Mouse (Mus musculus): Measurements from ENCODE around the gene Tff3. TPM values are rescaled to one million over a fixed set of nuclear protein-coding genes. Genes with fewer than 3 reads are reported as not detected.

The Tff3 gene
- not detected for polyA plus RNA-seq (2014; fragmentation: Illumina TruSeq; extraction: RNeasy Lipid Tissue Mini Kit (QIAGEN cat#74804); ENCODE audit: insufficient read depth, low read depth, low replicate concordance)

GRCm38 (mm10) chr17:31129452-31129851, at the start of gene Tff3:
Gene Tff3 (minus strand): TSS chr17:31129646.

GRCm38 (mm10) chr17:31165127-31165526, 35.7 kb upstream of the Tff3 start, which contains the start of gene Tff1:
Gene Tff1 (minus strand): TSS chr17:31165277.

DNA sequence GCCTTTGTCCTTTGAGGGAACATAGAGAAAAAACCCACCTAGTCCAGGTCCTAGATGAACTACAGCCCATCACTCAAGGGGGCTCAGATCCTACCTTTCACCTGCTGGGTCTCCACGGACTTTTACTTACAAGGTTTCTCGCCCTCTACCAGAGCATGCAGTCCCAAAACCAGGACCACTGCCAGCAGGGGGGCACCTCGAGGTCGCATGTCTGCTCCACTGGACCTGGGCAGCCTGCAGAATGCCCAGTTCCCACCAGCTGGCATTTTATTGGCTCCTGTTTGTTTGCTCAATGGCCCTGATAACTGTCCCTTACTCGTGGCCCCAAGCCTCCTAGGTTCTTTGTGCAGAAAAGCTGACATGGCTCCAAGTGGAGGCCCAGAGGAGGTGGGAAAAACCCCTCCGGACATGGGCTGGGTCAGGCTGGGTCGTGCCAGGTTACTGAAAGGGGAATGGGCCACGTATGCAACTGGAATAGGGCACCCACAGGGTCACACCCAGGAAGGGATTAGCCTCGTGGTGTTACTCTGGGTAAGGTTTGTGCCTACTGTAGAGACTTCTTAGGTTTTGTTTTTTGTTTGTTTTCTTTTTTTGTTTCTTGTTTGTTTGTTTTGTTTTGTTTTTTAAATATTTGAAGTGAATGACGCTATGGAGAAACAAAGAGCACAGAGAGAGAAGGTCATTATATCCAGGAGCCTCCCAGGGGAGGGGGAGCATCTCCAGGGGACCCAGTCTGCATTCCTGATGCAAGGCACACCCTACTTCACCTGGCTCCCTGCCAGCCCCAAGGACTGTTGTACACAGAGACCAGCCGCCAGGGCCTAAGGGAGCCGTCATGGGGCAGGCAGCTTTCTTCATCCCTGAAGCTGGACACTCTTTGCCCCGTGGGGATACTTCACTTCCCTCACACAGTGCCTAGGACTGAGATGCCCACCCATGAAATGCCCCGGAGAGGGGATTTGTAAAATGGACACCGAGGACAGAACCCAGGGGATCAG, 14.9 kb upstream of the Tff3 start, which contains the start of gene Tff2:
TSS of gene Tff2 (minus strand) at position 243 of the 998 bp plus-strand sequence.

Other genes starting within 250 kb of the Tff3 start
- 16.3 TPM for gene Glp1r, start 227.8 kb downstream of the Tff3 start, polyA plus RNA-seq (2014; fragmentation: Illumina TruSeq; extraction: RNeasy Lipid Tissue Mini Kit (QIAGEN cat#74804); ENCODE audit: insufficient read depth, low read depth, low replicate concordance)
- not detected for gene Umodl1, start 175.0 kb downstream of the Tff3 start, polyA plus RNA-seq (2014; fragmentation: Illumina TruSeq; extraction: RNeasy Lipid Tissue Mini Kit (QIAGEN cat#74804); ENCODE audit: insufficient read depth, low read depth, low replicate concordance)
- 16.4 TPM for gene Abcg1, start 72.0 kb downstream of the Tff3 start, polyA plus RNA-seq (2014; fragmentation: Illumina TruSeq; extraction: RNeasy Lipid Tissue Mini Kit (QIAGEN cat#74804); ENCODE audit: insufficient read depth, low read depth, low replicate concordance)
- 32.1 TPM for gene Tff2, start 14.6 kb upstream of the Tff3 start, polyA plus RNA-seq (2014; fragmentation: Illumina TruSeq; extraction: RNeasy Lipid Tissue Mini Kit (QIAGEN cat#74804); ENCODE audit: insufficient read depth, low read depth, low replicate concordance)
- not detected for gene Tff1, start 35.6 kb upstream of the Tff3 start, polyA plus RNA-seq (2014; fragmentation: Illumina TruSeq; extraction: RNeasy Lipid Tissue Mini Kit (QIAGEN cat#74804); ENCODE audit: insufficient read depth, low read depth, low replicate concordance)
- not detected for gene Tmprss3, start 69.3 kb upstream of the Tff3 start, polyA plus RNA-seq (2014; fragmentation: Illumina TruSeq; extraction: RNeasy Lipid Tissue Mini Kit (QIAGEN cat#74804); ENCODE audit: insufficient read depth, low read depth, low replicate concordance)
- gene Ubash3a, start 78.2 kb upstream of the Tff3 start, polyA plus RNA-seq (2014; fragmentation: Illumina TruSeq; extraction: RNeasy Lipid Tissue Mini Kit (QIAGEN cat#74804); ENCODE audit: insufficient read depth, low read depth, low replicate concordance): 1.0 TPM
- gene Rsph1, start 147.7 kb upstream of the Tff3 start, polyA plus RNA-seq (2014; fragmentation: Illumina TruSeq; extraction: RNeasy Lipid Tissue Mini Kit (QIAGEN cat#74804); ENCODE audit: insufficient read depth, low read depth, low replicate concordance): 38.6 TPM
- gene Slc37a1, start 157.1 kb upstream of the Tff3 start, polyA plus RNA-seq (2014; fragmentation: Illumina TruSeq; extraction: RNeasy Lipid Tissue Mini Kit (QIAGEN cat#74804); ENCODE audit: insufficient read depth, low read depth, low replicate concordance): 14.7 TPM

Data from lung, adult 10 weeks (tissue).